ENCODE assay signal across 11 mouse cellular contexts in the genomic region with DNA sequence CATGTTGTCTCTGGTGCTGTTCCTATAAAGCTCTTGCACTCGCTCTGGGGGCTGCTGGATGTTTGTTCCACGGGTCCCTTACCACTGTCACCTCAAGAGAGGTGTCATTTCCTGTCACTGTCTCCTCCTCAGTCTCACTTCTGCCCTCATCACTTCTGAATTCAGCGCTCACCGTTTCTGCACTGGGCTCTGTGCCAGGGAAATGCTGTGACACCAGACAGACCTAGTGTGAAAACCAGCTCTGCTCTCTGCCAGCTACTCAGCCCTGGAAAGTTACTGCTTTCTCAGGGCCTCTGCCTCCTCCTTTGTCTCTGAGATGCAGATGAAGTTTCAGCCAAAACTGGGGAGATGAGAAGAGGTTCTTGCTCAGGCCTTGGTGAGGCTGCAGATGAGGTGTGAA. TPM values are rescaled to one million over a fixed set of nuclear protein-coding genes. Genes with fewer than 3 reads are reported as not detected.
A peak's percentile ranks its signal among the peaks of the same experiment; 100 is the strongest.
DNase-seq lines count a peak whose midpoint lies in the region; ATAC-seq lines count a peak whose summit lies in the region.
"Had no signal": no experiment of that assay in that cellular context is flagged by ENCODE, and none has a peak within 500 bp of the region (broad histone marks: within the 10 kb centered on the region; RNA-seq: fewer than 3 reads in every experiment).

No protein-coding gene starts in this region.

- 9% methylated on average over 4 of the region's 4 CpGs for WGBS in heart, embryonic 13.5 days
- 15% methylated on average over 4 of the region's 4 CpGs for WGBS in heart, embryonic 11.5 days (ENCODE audit: insufficient replicate concordance)
- WGBS in neural tube, embryonic 15.5 days: 44% methylated on average over 4 of the region's 4 CpGs

- no peak overlapping the region for H3K4me3 ChIP-seq in heart, embryonic 13.5 days
- H3K4me3 ChIP-seq in heart, embryonic 11.5 days (ENCODE audit: low read depth, low read length): no peak overlapping the region
- H3K4me3 ChIP-seq in neural tube, embryonic 15.5 days (replicated peaks): no peak overlapping the region
- H3K4me3 ChIP-seq: layer of hippocampus, adult 2 months; midbrain, embryonic 12.5 days had no signal

- no peak overlapping the region for H3K4me2 ChIP-seq in heart, embryonic 13.5 days
- H3K4me2 ChIP-seq in heart, embryonic 11.5 days: no peak overlapping the region
- no peak overlapping the region for H3K4me2 ChIP-seq in neural tube, embryonic 15.5 days
- H3K4me2 ChIP-seq: midbrain, embryonic 12.5 days had no signal

- no peaks in the 10 kb centered on the region for H3K9me3 ChIP-seq in heart, embryonic 13.5 days
- H3K9me3 ChIP-seq in heart, embryonic 11.5 days (replicated peaks; ENCODE audit: control insufficient read depth, low read length): no peaks in the 10 kb centered on the region
- H3K9me3 ChIP-seq in neural tube, embryonic 15.5 days (replicated peaks): no peaks in the 10 kb centered on the region
- H3K9me3 ChIP-seq: midbrain, embryonic 12.5 days had no signal

- H3K27me3 ChIP-seq in heart, embryonic 13.5 days (replicated peaks): peaks cover 51% of the 10 kb centered on the region
- peaks cover 2% of the 10 kb centered on the region; the same call in 1 of the 2 replicates for H3K27me3 ChIP-seq in heart, embryonic 11.5 days (ENCODE audit: control insufficient read depth, insufficient read depth, low read length)
- H3K27me3 ChIP-seq in neural tube, embryonic 15.5 days (replicated peaks): 0 out of 2 replicates have a peak, but pooled peaks cover 3% of the 10 kb centered on the region
- H3K27me3 ChIP-seq: midbrain, embryonic 12.5 days had no signal

- H3K36me3 ChIP-seq in heart, embryonic 13.5 days: no peaks in the 10 kb centered on the region
- H3K36me3 ChIP-seq in heart, embryonic 11.5 days (ENCODE audit: control insufficient read depth, insufficient read depth, low read length): no peaks in the 10 kb centered on the region
- H3K36me3 ChIP-seq in neural tube, embryonic 15.5 days: no peaks in the 10 kb centered on the region
- H3K36me3 ChIP-seq: midbrain, embryonic 12.5 days had no signal

- ATAC-seq in heart, embryonic 13.5 days (ENCODE audit: extremely low read depth, insufficient number of reproducible peaks, low FRiP score, low TSS enrichment): no peak
- no peak; the same call in 1 of the 2 replicates for ATAC-seq in heart, embryonic 11.5 days (replicated peaks; ENCODE audit: insufficient number of reproducible peaks, low FRiP score, low TSS enrichment)
- peak; percentile 74 for ATAC-seq in activated CD4-positive, CD25-positive, alpha-beta regulatory T cell, adult 4 months
- ATAC-seq in neural tube, embryonic 15.5 days (ENCODE audit: low FRiP score): no peak
- ATAC-seq in erythroblast, adult 5-6 weeks (replicated peaks; ENCODE audit: low FRiP score, poor library complexity, severe bottlenecking): no peak

- peak; percentile 62 for DNase-seq in 3134 (ENCODE audit: extremely low read depth, insufficient read length, low spot score)
- DNase-seq in left cerebral cortex, adult 18-20 months (ENCODE audit: low spot score in 2 of 2): peak; percentile 71 to 83
- no peak for DNase-seq in kidney, adult 8-10 months

- peak overlapping the region; percentile 63 for H3K27ac ChIP-seq in heart, embryonic 13.5 days (replicated peaks)
- no peak overlapping the region for H3K27ac ChIP-seq in heart, embryonic 11.5 days (ENCODE audit: low read depth, low read length)
- no peak overlapping the region for H3K27ac ChIP-seq in neural tube, embryonic 15.5 days (replicated peaks)
- H3K27ac ChIP-seq: layer of hippocampus, adult 2 months; midbrain, embryonic 12.5 days had no signal

- H3K4me1 ChIP-seq in heart, embryonic 13.5 days: peaks cover 20% of the 10 kb centered on the region
- H3K4me1 ChIP-seq in heart, embryonic 11.5 days (ENCODE audit: control insufficient read depth, insufficient read depth, low read length): peaks cover 5% of the 10 kb centered on the region; the same call in 1 of the 2 replicates
- no peaks in the 10 kb centered on the region for H3K4me1 ChIP-seq in neural tube, embryonic 15.5 days
- H3K4me1 ChIP-seq: midbrain, embryonic 12.5 days had no signal

- peak overlapping the region; percentile 50; the same call in 1 of the 2 replicates for H3K9ac ChIP-seq in heart, embryonic 13.5 days
- H3K9ac ChIP-seq in heart, embryonic 11.5 days (ENCODE audit: low read depth, low read length): no peak overlapping the region
- H3K9ac ChIP-seq in neural tube, embryonic 15.5 days (replicated peaks): no peak overlapping the region
- H3K9ac ChIP-seq: midbrain, embryonic 12.5 days had no signal

RNA-seq across cellular contexts. Expression of a gene that starts 12.8 kb away (rescaled TPM):
- 0.04 TPM in 1 of 2 replicates, not detected in the other for polyA plus RNA-seq in heart, embryonic 13.5 days (2015; fragmentation: Nextera tagmentation; extraction: Ambion mirVana)
- polyA plus RNA-seq in heart, embryonic 11.5 days (2014; fragmentation: Nextera tagmentation; extraction: Ambion mirVana): 0.10 TPM in 1 of 2 replicates, not detected in the other
- polyA plus RNA-seq in activated CD4-positive, CD25-positive, alpha-beta regulatory T cell, adult 4 months (2017; shearing (Covaris generic)): not detected
- under 1 TPM in 1 of 2 experiments, not detected in 1; 0.09 TPM for total RNA-seq in left cerebral cortex, adult 18-20 months (2021)
- not detected in 2 replicates for polyA plus RNA-seq in neural tube, embryonic 15.5 days (2015; fragmentation: Nextera tagmentation; extraction: Ambion mirVana)
- not detected in 2 replicates for total RNA-seq in erythroblast, adult 5-6 weeks (2015; ENCODE audit: low replicate concordance)
- total RNA-seq in erythroblast, adult 5-6 weeks (2017; ENCODE audit: low replicate concordance): not detected in 2 replicates
- polyA plus RNA-seq: embryonic facial prominence, embryonic 14.5 days; midbrain, embryonic 12.5 days had no signal

RNA-seq across cellular contexts. Expression of a gene that starts 43.5 kb away (rescaled TPM):
- 0.55 and 0.72 TPM in 2 replicates for polyA plus RNA-seq in heart, embryonic 13.5 days (2015; fragmentation: Nextera tagmentation; extraction: Ambion mirVana)
- polyA plus RNA-seq in heart, embryonic 11.5 days (2014; fragmentation: Nextera tagmentation; extraction: Ambion mirVana): 0.04 and 0.21 TPM in 2 replicates
- 1 to 10 TPM; 1.1 to 1.3 TPM for polyA plus RNA-seq in activated CD4-positive, CD25-positive, alpha-beta regulatory T cell, adult 4 months (2017; shearing (Covaris generic))
- total RNA-seq in left cerebral cortex, adult 18-20 months (2021): 1 to 10 TPM; 4.8 to 5.5 TPM
- polyA plus RNA-seq in neural tube, embryonic 15.5 days (2015; fragmentation: Nextera tagmentation; extraction: Ambion mirVana): 0.73 TPM in 1 of 2 replicates, not detected in the other
- not detected in 2 replicates for total RNA-seq in erythroblast, adult 5-6 weeks (2015; ENCODE audit: low replicate concordance)
- not detected in 2 replicates for total RNA-seq in erythroblast, adult 5-6 weeks (2017; ENCODE audit: low replicate concordance)
- total RNA-seq: layer of hippocampus, adult 2 months had no signal

RNA-seq across cellular contexts. Expression of a gene that starts 43.9 kb away (rescaled TPM):
- not detected in 2 replicates for polyA plus RNA-seq in heart, embryonic 13.5 days (2015; fragmentation: Nextera tagmentation; extraction: Ambion mirVana)
- polyA plus RNA-seq in heart, embryonic 11.5 days (2014; fragmentation: Nextera tagmentation; extraction: Ambion mirVana): not detected in 2 replicates
- not detected for polyA plus RNA-seq in activated CD4-positive, CD25-positive, alpha-beta regulatory T cell, adult 4 months (2017; shearing (Covaris generic))
- not detected for total RNA-seq in left cerebral cortex, adult 18-20 months (2021)
- not detected in 2 replicates for polyA plus RNA-seq in neural tube, embryonic 15.5 days (2015; fragmentation: Nextera tagmentation; extraction: Ambion mirVana)
- total RNA-seq in erythroblast, adult 5-6 weeks (2015; ENCODE audit: low replicate concordance): not detected in 2 replicates
- not detected in 2 replicates for total RNA-seq in erythroblast, adult 5-6 weeks (2017; ENCODE audit: low replicate concordance)
- total RNA-seq: layer of hippocampus, adult 2 months had no signal
- polyA plus RNA-seq: embryonic facial prominence, embryonic 14.5 days; midbrain, embryonic 12.5 days had no signal

RNA-seq across cellular contexts. Expression of a gene that starts 55.5 kb away (rescaled TPM):
- not detected in 2 replicates for polyA plus RNA-seq in heart, embryonic 13.5 days (2015; fragmentation: Nextera tagmentation; extraction: Ambion mirVana)
- polyA plus RNA-seq in heart, embryonic 11.5 days (2014; fragmentation: Nextera tagmentation; extraction: Ambion mirVana): not detected in 2 replicates
- not detected for polyA plus RNA-seq in activated CD4-positive, CD25-positive, alpha-beta regulatory T cell, adult 4 months (2017; shearing (Covaris generic))
- total RNA-seq in left cerebral cortex, adult 18-20 months (2021): not detected
- not detected in 2 replicates for polyA plus RNA-seq in neural tube, embryonic 15.5 days (2015; fragmentation: Nextera tagmentation; extraction: Ambion mirVana)
- not detected in 2 replicates for total RNA-seq in erythroblast, adult 5-6 weeks (2015; ENCODE audit: low replicate concordance)
- not detected in 2 replicates for total RNA-seq in erythroblast, adult 5-6 weeks (2017; ENCODE audit: low replicate concordance)
- total RNA-seq: layer of hippocampus, adult 2 months had no signal
- polyA plus RNA-seq: embryonic facial prominence, embryonic 14.5 days; midbrain, embryonic 12.5 days had no signal

Comparison
In these comparisons a context has a peak if more than half of its experiments do, and no peak if none do; other contexts are left out.
1. DNase-seq: peak in 3134 (single experiment) and left cerebral cortex, adult 18-20 months (2 of 2); none in kidney, adult 8-10 months (0 of 2).